In genomic region chr9:117156330-117156905, GRCm38 (mm10) we compare ENCODE assay signal across 9 mouse cellular contexts.
DNase-seq lines count a peak whose midpoint lies in the region; ATAC-seq and TF ChIP-seq lines count a peak whose summit lies in the region.
"Had no signal": no experiment of that assay in that cellular context is flagged by ENCODE, and none has a peak within 500 bp of the region (broad histone marks: within the 10 kb centered on the region; RNA-seq: fewer than 3 reads in every experiment).

No protein-coding gene starts in this region.

- TF ChIP-seq CTCF in intestine, postnatal 0 days (IDR thresholded peaks at IDR 0.05; ENCODE audit: low read depth): no peak
- no peak for TF ChIP-seq CTCF in thymus, adult 2 months (IDR thresholded peaks at IDR 0.05; ENCODE audit: borderline replicate concordance, control insufficient read depth, extremely low read depth, insufficient read depth, low read length, poor library complexity)

- no peaks in the 10 kb centered on the region for H3K27me3 ChIP-seq in intestine, embryonic 14.5 days (replicated peaks; ENCODE audit: control insufficient read depth, insufficient read depth, low read length)
- H3K27me3 ChIP-seq in intestine, postnatal 0 days (replicated peaks; ENCODE audit: control insufficient read depth, insufficient read depth, low read length): no peaks in the 10 kb centered on the region
- no peaks in the 10 kb centered on the region for H3K27me3 ChIP-seq in limb, embryonic 15.5 days
- H3K27me3 ChIP-seq in thymus, adult 2 months (ENCODE audit: control insufficient read depth, insufficient read depth, low read length): no peaks in the 10 kb centered on the region
- H3K27me3 ChIP-seq: hindbrain, embryonic 15.5 days had no signal

- ATAC-seq in intestine, embryonic 14.5 days (replicated peaks; ENCODE audit: low FRiP score, low TSS enrichment, low read depth): no peak; the same call in 1 of the 2 replicates
- ATAC-seq in intestine, postnatal 0 days: no peak
- no peak for ATAC-seq in limb, embryonic 15.5 days (ENCODE audit: insufficient number of reproducible peaks, low FRiP score, low TSS enrichment, low read depth)
- ATAC-seq: midbrain, embryonic 16.5 days had no signal

- H3K4me3 ChIP-seq in intestine, embryonic 14.5 days (ENCODE audit: low read depth, low read length): no peak overlapping the region
- H3K4me3 ChIP-seq in intestine, postnatal 0 days (ENCODE audit: low read depth, low read length): no peak overlapping the region
- no peak overlapping the region for H3K4me3 ChIP-seq in limb, embryonic 15.5 days
- H3K4me3 ChIP-seq in thymus, adult 2 months (ENCODE audit: control insufficient read depth, insufficient read depth, low read length): no peak overlapping the region
- H3K4me3 ChIP-seq: hindbrain, embryonic 15.5 days had no signal

- no peak for TF ChIP-seq POLR2A in thymus, adult 2 months (IDR thresholded peaks at IDR 0.05; ENCODE audit: control insufficient read depth, extremely low read depth, insufficient read depth, low read length, poor library complexity)

- peaks cover 32% of the 10 kb centered on the region for H3K4me1 ChIP-seq in intestine, embryonic 14.5 days (replicated peaks; ENCODE audit: control insufficient read depth, insufficient read depth, low read length)
- H3K4me1 ChIP-seq in intestine, postnatal 0 days (replicated peaks; ENCODE audit: control insufficient read depth, insufficient read depth, low read length): no peaks in the 10 kb centered on the region
- peaks cover 46% of the 10 kb centered on the region for H3K4me1 ChIP-seq in limb, embryonic 15.5 days
- peaks cover 19% of the 10 kb centered on the region for H3K4me1 ChIP-seq in thymus, adult 2 months (replicated peaks; ENCODE audit: control insufficient read depth, insufficient read depth, low read length)

- no peaks in the 10 kb centered on the region for H3K9me3 ChIP-seq in intestine, embryonic 14.5 days (ENCODE audit: control insufficient read depth, low read length)
- no peaks in the 10 kb centered on the region for H3K9me3 ChIP-seq in intestine, postnatal 0 days (ENCODE audit: control insufficient read depth)
- H3K9me3 ChIP-seq in limb, embryonic 15.5 days: no peaks in the 10 kb centered on the region
- H3K9me3 ChIP-seq: hindbrain, embryonic 15.5 days had no signal

- H3K9ac ChIP-seq in intestine, embryonic 14.5 days (ENCODE audit: low read length): no peak overlapping the region
- no peak overlapping the region for H3K9ac ChIP-seq in intestine, postnatal 0 days (ENCODE audit: low read depth, low read length)
- H3K9ac ChIP-seq in limb, embryonic 15.5 days: no peak overlapping the region
- H3K9ac ChIP-seq: hindbrain, embryonic 15.5 days had no signal

- DNase-seq in intestine, embryonic 14.5 days (ENCODE audit: low spot score): peak; percentile 54
- DNase-seq in MN1 (ENCODE audit: low spot score): peak; percentile 60
- DNase-seq in embryo, embryonic 11 days: peak; percentile 52
- no peak for DNase-seq in thymus, adult 2 months
- DNase-seq in layer of hippocampus, postnatal 14 days (ENCODE audit: low spot score in 2 of 2): no peak

- 41% methylated on average over 9 of the region's 9 CpGs for WGBS in intestine, embryonic 14.5 days
- 67% methylated on average over 9 of the region's 9 CpGs for WGBS in intestine, postnatal 0 days
- 68% methylated on average over 9 of the region's 9 CpGs for WGBS in limb, embryonic 15.5 days
- 96% methylated on average over 9 of the region's 9 CpGs for WGBS in thymus, adult 2 months

- H3K36me3 ChIP-seq in intestine, embryonic 14.5 days (ENCODE audit: control insufficient read depth, insufficient read depth, low read length): no peaks in the 10 kb centered on the region
- H3K36me3 ChIP-seq in intestine, postnatal 0 days (ENCODE audit: control insufficient read depth, insufficient read depth): no peaks in the 10 kb centered on the region
- no peaks in the 10 kb centered on the region for H3K36me3 ChIP-seq in limb, embryonic 15.5 days
- no peaks in the 10 kb centered on the region for H3K36me3 ChIP-seq in thymus, adult 2 months (ENCODE audit: control insufficient read depth, insufficient read depth, low read length)
- H3K36me3 ChIP-seq: hindbrain, embryonic 15.5 days had no signal

- peak overlapping the region; percentile 64 for H3K27ac ChIP-seq in intestine, embryonic 14.5 days (ENCODE audit: low read depth)
- H3K27ac ChIP-seq in intestine, postnatal 0 days (ENCODE audit: low read depth, low read length): no peak overlapping the region
- H3K27ac ChIP-seq in limb, embryonic 15.5 days: peak overlapping the region; percentile 50; the same call in 1 of the 2 replicates
- H3K27ac ChIP-seq in thymus, adult 2 months (ENCODE audit: control insufficient read depth, insufficient read depth, low read length): no peak overlapping the region
- H3K27ac ChIP-seq: hindbrain, embryonic 15.5 days had no signal

- H3K4me2 ChIP-seq in intestine, embryonic 14.5 days (ENCODE audit: low read length): no peak overlapping the region
- H3K4me2 ChIP-seq in intestine, postnatal 0 days (replicated peaks; ENCODE audit: low read depth): no peak overlapping the region
- H3K4me2 ChIP-seq in limb, embryonic 15.5 days: no peak overlapping the region
- H3K4me2 ChIP-seq: hindbrain, embryonic 15.5 days had no signal

Comparison
In these comparisons a context has a peak if more than half of its experiments do, and no peak if none do; other contexts are left out.
1. H3K27ac ChIP-seq: peak in intestine, embryonic 14.5 days (single experiment) and limb, embryonic 15.5 days (single experiment); none in intestine, postnatal 0 days (single experiment) and thymus, adult 2 months (single experiment).
2. DNase-seq: peak in intestine, embryonic 14.5 days (single experiment), MN1 (single experiment) and embryo, embryonic 11 days (single experiment); none in thymus, adult 2 months (single experiment) and layer of hippocampus, postnatal 14 days (0 of 2).